Mouse (Mus musculus): Measurements from ENCODE around the gene Golt1a.

DNA sequence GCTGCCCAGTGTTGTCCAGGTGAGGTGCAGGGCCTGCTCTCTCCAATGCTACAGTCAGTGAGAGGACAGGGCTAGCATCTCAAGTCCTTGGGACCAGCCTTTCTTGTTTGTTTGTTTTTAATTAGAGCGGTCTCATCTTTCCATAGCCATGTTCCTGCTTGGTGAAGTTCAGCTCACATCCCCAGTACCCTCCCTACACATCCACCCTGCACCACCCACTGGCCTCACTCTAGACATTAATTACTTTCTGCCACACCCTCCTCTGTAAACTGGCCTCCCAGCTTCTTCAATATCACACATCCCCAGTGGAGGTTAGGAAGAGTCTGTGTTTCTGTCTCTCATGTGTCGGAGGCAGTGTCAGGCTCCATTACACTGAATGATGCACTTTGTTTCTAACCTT lies 34.8 kb downstream of the Golt1a start:
- no peak for TF ChIP-seq POLR2A (IDR thresholded peaks at IDR 0.05; ENCODE audit: low read depth, low read length)
- TF ChIP-seq CTCF (IDR thresholded peaks at IDR 0.05; ENCODE audit: extremely low read depth, insufficient read depth, insufficient read length, insufficient replicate concordance): no peak
